Mouse (Mus musculus): ENCODE results near the gene Arl13b. TPM values are rescaled to one million over a fixed set of nuclear protein-coding genes. Genes with fewer than 3 reads are reported as not detected.

Arl13b gene
- 10 to 100 TPM; 17.2 to 26.0 TPM for polyA plus RNA-seq (2017; shearing (Covaris generic))

GRCm38 (mm10) chr16:62846498-62847312, at the start of gene Arl13b:
Gene Arl13b, minus strand, starts transcription at chr16:62847040.

GRCm38 (mm10) chr16:62854191-62855068, 7.6 kb upstream of the Arl13b start, which contains the start of gene Pros1:
Gene Pros1, plus strand, starts transcription at chr16:62854307.

GRCm38 (mm10) chr16:62814491-62814890, 32.3 kb downstream of the Arl13b start, which contains the start of gene Stx19:
Gene Stx19, plus strand, starts transcription at chr16:62814676.

GRCm38 (mm10) chr16:62786621-62787331, 60.1 kb downstream of the Arl13b start, which contains the start of gene Nsun3:
Gene Nsun3, minus strand, starts transcription at chr16:62786818.

Other genes starting within 250 kb of the Arl13b start
- 10 to 100 TPM; 17.3 to 17.4 TPM for gene Nsun3, start 60.2 kb downstream of the Arl13b start, polyA plus RNA-seq (2017; shearing (Covaris generic))
- gene Stx19, start 32.4 kb downstream of the Arl13b start, polyA plus RNA-seq (2017; shearing (Covaris generic)) = 1 to 10 TPM; 1.2 to 1.6 TPM
- 10 to 100 TPM; 15.1 to 18.5 TPM for gene Pros1, start 7.3 kb upstream of the Arl13b start, polyA plus RNA-seq (2017; shearing (Covaris generic))